Mouse (Mus musculus): Measurements from ENCODE around the gene Gls.

The Gls gene

DNA sequence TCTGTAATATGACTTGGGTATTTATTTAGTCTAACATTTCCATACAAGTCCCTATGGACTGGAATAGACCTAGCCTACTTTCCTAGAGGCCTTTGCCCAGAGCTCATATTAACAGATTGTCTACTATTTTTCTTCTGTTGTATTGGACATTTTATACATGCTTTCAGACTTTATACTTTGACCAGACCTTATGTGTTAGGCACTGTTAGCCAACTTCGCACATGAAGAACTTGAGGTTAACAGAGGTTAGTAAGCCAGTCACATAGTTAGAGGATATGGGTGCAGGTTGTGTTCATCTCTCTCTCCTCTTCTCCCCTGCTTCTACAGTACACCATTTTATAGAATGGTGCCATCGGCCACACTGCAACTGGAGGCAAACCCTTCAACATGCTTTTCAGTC lies 75.0 kb downstream of the Gls start:
- no peak for DNase-seq (ENCODE audit: low spot score in 2 of 2)

DNA sequence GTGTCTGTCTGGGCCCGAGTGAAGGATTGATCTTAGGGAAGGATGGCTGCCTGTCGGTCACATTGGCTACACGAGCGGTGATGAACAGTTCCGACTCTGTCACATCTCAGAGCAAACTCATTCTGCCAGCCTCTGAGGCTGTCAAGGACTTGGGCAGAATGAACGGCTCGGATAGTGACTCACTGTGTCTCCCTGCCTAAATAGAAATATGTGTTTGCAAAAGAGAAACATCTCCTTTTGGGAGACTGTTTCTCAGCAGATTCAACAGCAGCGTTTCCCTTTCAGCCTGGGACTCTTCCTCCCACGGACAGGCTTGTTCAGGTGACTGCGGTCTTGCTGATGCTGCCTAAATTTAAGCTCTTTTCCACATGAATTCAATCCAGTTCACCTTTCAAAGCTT lies 76.7 kb downstream of the Gls start:
- no peak for DNase-seq (ENCODE audit: low spot score in 2 of 2)

DNA sequence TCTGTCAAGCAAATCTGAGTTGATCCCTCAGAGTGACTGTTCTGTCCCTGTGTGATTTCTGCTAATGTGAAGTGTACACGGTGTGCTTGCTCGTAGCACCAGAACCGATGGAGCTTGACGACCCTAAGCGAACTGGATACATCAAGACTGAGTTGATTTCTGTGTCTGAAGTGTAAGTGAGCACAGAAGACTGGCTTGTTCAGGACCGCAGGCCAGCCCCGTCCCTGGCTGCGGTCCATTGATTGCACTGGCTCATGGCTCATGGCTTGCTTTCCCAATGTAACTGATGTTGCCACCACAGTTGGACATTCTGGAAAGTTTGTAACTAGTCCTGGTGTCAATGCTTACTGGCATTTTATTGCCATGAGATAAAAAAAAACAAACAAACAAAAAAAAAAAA lies 78.1 kb downstream of the Gls start:
- DNase-seq (ENCODE audit: low spot score in 2 of 2), result no peak

DNA sequence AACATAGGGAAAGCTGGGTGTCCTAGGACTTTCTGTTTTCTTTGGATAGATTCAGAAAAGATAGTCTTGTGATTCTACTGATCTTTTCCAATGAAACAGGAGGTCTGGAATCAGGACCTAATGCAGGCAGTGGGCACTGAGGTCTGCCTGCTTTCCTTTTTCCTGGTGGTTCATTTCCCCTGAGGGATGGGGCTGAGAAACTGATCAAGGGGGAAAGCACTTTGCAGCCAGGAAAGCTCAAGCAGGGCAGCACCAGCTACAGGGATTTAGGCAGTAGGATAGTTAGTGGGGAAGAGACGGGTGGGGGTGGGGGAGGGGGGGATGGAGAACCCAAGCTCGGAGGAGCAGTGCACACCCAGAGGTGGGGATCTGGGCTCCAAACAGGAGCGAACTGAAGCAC lies 80.1 kb downstream of the Gls start:
- no peak for DNase-seq (ENCODE audit: low spot score in 2 of 2)

DNA sequence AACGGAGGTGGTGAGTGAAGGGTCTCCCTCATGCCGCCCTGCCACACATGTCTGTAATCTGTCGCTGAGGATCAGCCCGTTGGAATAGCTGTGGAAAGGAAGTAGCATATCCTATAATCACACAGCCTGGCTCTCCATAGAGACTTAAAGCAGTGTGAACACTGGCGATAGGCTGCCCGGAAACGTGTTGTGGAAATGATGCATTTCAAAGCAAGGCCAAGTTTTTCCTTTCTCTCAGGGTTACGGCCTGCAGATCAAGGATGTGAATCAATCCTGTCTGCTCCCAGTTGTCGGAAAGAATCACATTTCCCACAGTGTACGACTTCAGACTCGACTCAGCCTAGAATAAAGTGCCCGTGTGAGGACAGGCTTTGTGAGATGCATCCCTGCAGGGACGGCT lies 80.7 kb downstream of the Gls start:
- no peak for DNase-seq (ENCODE audit: low spot score in 2 of 2)

DNA sequence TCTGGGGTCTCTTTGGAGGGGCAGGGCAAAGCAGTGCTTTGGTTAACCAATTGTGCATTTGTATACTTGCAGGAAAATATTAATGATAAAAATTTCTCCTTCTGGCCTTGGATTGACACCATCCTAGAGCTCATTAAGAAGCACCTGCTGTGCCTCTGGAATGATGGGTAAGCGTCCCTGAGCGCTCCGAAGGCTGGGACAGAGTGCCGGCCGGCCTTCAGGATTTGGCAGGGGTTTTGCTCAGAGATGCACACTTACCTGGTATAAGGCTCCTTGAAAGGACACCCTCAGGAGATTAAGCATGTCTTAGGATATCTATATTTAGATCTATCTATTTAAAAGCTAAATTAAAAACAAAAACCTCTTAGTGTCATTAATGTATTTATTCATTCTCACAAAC lies 81.9 kb downstream of the Gls start:
- DNase-seq (ENCODE audit: low spot score in 2 of 2), result no peak

DNA sequence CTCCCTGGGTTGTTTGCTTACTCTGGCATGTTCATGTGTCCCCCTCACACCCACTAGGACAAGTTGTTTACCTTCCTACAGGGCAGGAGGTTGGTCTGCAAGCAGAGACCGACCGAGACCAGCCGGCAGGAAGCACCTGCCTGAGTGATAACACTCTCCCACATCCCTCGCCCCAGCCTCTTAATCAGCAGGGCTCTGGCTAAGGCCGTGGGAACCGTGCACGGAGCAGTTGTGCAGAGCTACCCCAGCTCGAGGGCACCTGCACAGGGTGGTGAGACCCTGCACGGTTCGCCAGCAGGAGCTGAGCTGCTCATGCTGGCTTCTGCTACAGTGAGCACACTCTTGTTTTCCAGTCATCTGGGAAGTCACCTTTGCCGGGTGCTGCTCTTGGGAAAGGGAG lies 82.4 kb downstream of the Gls start:
- no peak for DNase-seq (ENCODE audit: low spot score in 2 of 2)

DNA sequence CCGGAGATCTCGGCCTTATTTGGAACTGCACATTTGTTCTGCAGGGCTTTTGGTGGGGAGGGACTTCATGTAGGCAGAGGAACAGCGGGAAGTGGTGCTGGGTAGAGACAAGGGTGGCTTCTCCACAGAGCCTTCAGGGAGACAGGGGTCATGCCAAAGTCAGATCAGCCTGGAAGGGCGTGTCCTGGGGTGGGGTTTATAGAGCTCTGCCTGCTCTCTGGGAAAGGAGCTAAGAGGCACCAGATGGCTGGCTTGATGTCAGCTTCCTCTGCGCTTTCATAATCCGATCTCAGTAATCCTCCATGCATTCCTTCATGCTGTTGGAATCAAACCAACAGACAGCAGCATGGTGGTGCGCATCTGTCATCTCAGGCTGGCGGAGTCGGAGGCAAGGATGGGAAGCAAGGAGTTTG lies 83.1 kb downstream of the Gls start:
- peak; percentile 54 to 70 for DNase-seq (ENCODE audit: low spot score in 2 of 2)

DNA sequence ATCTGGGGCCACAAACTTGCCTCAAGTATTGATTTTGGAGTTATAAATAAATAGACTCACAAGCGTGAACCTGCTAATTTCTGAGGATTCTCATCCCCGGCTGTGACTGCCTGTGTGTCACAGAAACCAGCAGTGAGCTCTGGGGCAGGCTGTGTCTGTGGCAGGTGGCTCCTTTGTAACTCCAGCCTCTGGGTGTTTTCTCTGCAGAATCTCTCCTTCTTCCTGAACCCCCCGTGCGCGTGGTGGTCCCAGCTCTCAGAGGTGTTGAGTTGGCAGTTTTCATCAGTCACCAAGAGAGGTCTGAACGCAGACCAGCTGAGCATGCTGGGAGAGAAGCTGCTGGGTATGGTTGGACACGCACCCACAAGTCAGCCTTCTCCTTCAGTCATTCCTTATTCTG lies 84.3 kb downstream of the Gls start:
- DNase-seq (ENCODE audit: low spot score in 2 of 2), result no peak

DNA sequence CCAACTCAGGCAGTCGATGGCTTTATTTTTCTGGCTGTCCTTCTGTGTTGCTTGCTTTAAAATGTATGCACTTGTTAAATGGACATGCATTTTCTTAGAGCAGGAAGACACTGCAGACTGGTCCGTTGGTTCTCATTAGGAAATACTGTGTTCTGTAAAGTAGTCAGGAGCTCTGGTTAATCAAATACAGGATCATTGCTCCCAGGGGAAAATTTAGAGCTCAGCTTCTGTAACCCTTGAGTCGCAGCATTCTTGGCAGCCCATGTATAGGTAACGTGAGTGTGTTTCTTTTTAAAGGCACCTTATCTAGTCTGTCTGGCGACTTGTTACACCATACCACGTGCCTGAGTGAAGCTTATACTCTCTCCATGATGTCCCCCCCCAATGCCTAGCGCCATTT lies 84.9 kb downstream of the Gls start:
- DNase-seq (ENCODE audit: low spot score in 2 of 2), result no peak

DNA sequence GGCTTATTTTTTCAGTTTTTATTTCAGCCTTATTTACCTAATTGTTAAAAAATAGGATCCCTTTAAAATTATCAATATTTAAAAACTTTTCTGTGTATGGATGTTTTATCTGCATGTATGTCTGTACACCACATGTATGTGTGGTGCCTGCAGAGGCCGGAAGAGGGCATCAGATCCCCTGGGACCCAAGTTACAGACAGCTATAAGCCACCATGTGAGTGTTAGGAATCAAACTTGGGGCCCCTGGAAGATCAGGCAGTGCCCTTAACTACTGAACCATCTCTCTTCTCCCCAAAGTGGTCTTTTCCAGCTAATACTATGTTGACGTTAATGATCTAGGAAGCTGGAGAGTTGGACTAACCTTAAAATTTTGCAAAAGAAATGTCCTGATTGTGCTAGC lies 85.6 kb downstream of the Gls start:
- no peak for DNase-seq (ENCODE audit: low spot score in 2 of 2)

DNA sequence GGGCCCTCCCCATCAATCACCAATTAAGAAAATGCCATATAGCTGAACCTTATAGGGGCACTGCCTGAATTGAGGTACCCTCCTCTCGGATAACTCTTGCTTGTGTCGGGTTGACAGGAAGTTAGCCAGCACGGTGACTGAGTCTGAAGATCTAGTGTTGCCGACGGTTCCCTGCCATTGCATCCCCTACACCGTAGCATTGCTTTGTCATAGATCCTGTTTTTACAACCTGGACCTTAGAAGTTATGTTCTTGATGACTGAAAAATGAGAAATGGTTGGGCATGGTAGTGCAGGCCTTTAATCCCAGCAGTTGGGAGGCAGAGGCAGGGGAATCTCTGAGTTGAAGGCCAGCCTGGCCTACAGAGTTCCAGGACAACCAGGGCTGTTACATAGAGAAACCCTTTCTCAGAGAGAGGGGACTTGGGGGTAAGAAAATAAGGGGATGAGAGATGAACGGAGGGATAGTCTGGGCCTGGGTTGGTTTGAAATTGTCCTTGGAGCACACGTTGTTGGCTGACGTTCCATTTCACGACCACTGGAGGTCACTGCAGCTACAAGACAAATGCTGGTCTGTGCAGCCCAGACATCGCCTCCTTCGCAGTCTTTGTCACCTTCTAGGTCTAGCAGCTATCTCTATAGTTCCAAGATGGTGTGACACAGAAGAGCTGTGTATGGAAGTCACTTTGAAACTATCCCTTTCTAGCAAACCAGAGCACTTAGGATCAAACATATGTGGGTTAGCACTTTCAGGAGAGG lies 86.6 kb downstream of the Gls start:
- peak in 1 of 2 experiments; percentile 71 for DNase-seq (ENCODE audit: low spot score in 2 of 2)

DNA sequence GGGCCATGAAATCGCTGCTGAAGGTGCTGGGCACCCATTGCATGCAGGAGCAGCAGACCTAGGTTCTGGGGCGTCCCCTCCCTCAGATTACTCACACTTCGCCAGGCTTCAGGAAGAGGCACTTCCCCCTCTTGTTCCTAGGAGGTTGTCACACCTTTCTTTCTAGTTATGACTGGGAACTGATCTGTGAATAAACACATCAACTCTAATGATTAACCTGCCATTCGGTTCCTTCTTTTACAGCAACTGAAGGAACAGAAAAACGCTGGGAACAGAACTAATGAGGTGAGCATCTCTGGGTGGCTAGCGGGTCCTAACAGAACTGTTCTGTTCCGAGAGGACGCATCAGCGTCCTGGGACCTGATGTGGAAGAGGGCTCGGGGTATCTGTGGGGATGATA lies 88.1 kb downstream of the Gls start:
- DNase-seq (ENCODE audit: low spot score in 2 of 2), result no peak

DNA sequence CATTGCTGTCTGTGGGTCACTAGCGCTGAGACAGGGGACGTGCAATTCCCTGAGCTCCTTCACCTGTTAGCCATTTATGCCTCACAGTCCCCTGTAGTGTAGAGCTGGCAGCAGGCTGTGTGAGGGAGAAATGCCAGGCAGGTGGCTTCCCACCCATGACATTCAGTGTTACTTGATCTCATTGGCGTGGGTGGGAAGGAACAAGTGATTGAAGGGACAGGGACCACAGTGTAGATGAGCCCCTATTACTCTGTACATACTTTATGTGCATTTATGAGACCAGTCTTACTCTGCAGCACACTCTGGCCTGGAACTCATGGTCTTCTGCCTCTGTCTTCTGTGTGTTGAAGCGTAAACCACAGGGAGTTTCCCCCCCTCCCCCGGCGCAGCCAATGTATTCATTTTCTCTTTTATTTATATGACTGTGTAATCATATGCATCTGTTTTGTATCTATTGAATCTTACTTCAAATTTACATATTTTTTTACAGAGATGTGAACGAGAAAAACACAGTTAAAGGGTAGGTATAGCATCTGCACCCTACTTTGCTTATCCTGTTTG lies 89.4 kb downstream of the Gls start:
- no peak for DNase-seq (ENCODE audit: low spot score in 2 of 2)

DNA sequence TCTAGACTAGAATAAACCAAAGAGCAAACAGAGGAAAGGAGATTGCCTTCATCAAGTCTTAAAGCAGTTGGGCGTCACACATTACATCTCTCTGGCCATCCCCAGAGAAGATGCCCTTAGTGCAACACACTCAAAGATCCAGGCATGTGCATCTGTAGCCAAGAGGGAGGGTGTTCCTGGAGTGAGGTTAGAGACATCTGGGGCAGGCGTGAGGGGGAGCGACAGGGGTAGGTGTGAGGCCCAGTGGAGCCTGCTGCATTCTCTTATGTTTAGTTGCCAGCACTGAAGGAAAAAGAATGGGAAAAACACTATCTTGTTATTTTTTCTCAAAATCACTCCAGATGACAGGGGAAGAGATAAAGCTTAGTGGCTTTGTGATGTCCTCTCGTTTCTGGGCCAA lies 89.8 kb downstream of the Gls start:
- DNase-seq (ENCODE audit: low spot score in 2 of 2), result no peak

DNA sequence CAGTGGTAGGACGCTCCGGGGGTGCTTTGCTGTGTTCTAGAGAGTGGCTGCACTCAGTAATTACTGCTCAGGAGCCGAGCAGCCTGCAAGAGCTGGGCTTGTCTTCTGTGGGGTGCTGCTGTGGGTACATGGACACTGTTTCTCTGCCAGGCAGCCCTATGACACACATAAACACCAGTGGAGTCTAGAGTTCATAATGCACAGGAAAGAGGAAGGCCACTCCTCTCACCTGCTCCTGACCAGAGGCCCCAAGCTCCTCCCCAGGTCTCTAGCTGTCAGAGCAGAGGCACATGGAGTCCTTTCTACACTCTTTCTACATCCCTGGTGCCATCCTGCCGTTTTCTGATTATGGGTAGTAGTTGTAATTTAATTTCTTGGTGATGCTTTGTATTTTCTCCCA lies 90.9 kb downstream of the Gls start:
- DNase-seq (ENCODE audit: low spot score in 2 of 2), result no peak

DNA sequence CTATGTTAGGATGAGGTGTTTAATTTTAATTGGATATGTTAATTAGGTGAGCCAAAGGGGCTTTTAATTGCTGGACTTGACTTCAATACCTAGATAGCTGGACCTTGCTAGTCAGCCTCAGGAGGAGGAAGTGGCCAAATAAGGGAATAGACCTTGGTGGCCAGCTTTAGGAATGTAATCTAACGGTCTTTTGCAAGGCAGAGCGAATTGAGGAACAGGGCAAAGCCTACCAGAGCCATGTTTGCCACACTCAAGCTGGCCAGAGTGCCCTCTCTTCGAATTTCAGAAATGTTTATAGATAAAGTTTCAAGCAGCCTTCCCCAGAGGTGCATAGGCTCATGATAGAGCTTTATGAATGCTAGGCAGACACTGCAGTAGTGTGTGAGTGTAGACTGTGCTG lies 91.5 kb downstream of the Gls start:
- no peak for DNase-seq (ENCODE audit: low spot score in 2 of 2)

DNA sequence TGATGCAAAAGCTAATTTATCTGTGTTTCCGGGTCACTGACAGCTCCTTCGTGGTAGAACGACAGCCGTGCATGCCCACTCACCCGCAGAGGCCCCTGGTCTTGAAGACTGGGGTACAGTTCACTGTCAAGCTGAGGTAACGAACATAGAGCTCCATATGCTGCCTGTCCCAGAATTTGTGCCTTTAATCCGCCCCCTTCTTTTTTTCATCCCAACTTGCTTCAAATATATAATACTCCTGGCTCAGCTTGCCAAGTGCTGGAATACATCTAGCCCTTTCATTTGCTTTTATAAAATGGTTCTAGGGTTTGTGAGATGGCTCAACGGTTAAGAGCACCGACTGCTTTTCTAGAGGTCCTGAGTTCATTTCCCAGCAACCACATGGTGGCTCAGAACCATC lies 92.5 kb downstream of the Gls start:
- DNase-seq (ENCODE audit: low spot score in 2 of 2), result peak in 1 of 2 experiments; percentile 60

DNA sequence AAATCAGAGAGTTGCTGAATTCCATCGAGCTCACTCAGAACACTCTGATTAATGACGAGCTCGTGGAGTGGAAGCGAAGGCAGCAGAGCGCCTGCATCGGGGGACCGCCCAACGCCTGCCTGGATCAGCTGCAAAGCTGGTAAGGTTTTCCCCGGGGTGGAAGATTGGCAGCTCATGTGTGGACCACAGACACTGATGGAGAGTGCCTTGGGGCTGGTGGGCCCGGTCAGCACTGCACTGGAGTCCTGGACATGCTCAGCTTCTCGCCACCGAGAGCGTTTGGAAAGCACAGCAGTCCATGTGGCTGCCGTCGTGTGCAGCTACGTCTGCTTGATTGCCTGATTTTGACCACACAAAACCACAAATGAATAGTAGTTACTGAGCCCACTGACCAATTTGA lies 95.7 kb downstream of the Gls start:
- DNase-seq (ENCODE audit: low spot score in 2 of 2), result no peak

DNA sequence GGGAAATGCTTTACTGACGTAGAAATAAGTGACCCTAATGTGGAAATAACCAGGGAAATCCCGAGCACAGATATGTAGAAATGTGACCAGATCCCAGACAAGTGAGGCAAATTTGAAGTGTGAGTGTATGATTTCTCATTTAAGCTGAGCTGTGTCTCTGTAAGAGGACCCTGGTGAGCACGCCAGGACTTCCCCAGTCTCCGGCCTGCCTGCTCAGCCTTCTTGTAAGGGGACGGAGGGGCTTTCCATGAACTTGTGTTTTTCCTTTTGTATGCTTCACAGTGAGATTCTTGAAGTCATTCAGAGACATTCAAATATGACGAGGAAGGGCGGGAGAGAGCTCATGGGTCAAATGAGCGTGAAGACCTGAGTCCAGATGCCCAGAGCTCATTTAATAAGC lies 99.8 kb downstream of the Gls start:
- no peak for DNase-seq (ENCODE audit: low spot score in 2 of 2)

DNA sequence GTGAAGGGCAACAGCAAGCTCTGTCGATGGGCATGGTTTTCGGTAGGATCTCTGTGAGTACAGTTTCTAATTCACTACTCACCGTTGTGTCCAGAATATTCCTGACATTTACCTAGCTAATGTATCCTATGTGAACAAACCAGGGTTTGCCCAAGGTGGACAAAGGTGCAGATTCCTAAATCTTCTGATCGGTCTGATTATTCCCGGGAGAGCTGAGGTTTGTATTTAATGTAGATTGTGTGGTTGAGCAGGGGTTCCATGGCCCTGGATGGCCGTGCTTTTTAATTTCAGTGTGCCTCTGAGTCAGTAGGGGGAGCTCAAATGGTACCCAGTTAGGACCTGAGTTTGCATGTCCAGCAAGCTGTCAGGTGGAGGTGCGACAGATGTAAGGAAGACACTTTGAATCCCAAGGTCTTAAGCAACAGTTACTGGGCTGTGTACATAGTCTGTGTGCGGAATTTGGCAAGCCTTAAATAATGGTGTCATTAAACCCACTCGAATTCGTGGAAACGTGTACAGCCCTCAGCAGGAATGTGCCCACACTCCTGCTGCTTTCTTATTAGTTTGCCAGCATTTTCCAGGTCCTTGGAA lies 101.2 kb downstream of the Gls start:
- DNase-seq (ENCODE audit: low spot score in 2 of 2), result peak in 1 of 2 experiments; percentile 37

DNA sequence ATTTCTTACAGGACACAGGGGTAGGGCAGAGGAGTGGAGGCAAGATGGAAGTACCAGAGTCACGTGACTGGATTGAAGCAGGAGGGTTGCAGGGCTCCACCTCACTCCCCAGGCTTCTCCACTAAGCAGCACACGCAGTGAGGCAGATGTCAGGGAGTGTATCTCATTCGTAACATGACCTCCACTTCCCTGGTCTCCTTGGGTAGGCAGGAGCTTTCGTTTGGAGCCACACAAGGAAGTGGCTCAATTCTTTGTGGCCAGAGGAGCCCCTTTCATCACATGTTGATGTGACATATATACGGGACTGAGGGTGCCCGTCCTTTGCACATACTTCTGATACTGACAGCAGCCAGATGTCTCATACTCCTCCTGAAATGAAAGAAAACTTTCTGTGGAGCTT lies 103.2 kb downstream of the Gls start:
- no peak for DNase-seq (ENCODE audit: low spot score in 2 of 2)

DNA sequence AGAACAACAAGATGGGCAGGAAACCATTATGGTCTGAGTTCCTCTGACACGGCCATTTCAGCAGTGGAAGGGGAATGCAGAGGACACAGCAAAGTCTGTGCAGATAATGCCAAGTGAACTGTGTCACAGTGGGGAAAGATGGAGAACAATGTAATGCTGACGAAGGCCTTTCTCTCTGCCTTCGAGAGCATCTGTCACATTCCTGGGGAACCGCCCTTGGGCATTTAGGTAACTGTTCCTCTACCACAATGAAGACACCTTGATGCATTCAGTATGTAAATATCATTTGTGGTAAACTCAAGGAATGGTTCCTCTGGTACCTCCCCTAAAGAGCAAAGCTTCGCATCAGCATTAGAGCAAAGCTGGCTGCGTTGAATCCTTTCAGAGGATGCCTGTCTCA lies 105.7 kb downstream of the Gls start:
- no peak for DNase-seq (ENCODE audit: low spot score in 2 of 2)

DNA sequence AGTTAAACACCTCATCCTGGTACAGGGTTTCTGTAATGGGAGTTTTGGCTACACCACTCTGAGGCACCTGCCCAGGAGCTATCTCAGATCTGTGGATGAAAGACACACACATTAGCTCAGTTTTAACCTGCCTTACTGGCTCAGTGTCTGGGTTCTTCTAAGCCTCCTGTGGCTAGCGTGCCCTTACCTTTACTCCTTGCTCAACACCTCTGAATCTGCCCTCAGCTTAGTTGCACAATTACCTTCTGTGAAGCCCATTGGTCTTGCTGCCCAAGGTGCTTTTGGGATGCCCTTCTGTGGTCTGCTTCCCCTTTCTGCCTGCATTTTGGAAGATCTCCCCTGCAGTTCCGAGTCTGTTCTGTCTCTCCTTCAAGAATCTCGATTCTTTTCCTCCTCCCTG lies 108.2 kb downstream of the Gls start:
- DNase-seq (ENCODE audit: low spot score in 2 of 2), result no peak

Data from frontal cortex, postnatal 36 days (tissue).